Mouse (Mus musculus): ENCODE data around the gene Nploc4. TPM values are rescaled to one million over a fixed set of nuclear protein-coding genes. Genes with fewer than 3 reads are reported as not detected.

The Nploc4 gene
- polyA plus RNA-seq, 1 experiment from 2014 or later: 44.7 TPM

- H3K27me3 ChIP-seq (ENCODE audit: control insufficient read depth, insufficient read depth, low read length): no peaks in the 10 kb centered on the region
- peaks cover 12% of the 10 kb centered on the region for H3K36me3 ChIP-seq (ENCODE audit: control insufficient read depth, insufficient read depth, low read length)
- DNase-seq (ENCODE audit: low spot score, missing footprints): no peak
- no peak overlapping the region for H3K4me2 ChIP-seq
- H3K9ac ChIP-seq (ENCODE audit: low read length): no peak overlapping the region
- 90% methylated on average over 5 of the region's 5 CpGs for whole genome bisulfite sequencing
- peaks cover 15% of the 10 kb centered on the region for H3K4me1 ChIP-seq (ENCODE audit: control insufficient read depth, insufficient read depth, low read length)
- no peak overlapping the region for H3K27ac ChIP-seq (ENCODE audit: low read depth, low read length)
- H3K9me3 ChIP-seq (ENCODE audit: control insufficient read depth, low read length): no peaks in the 10 kb centered on the region
- H3K4me3 ChIP-seq (ENCODE audit: low read depth, low read length): no peak overlapping the region
- ATAC-seq (ENCODE audit: low FRiP score): no peak
These were observed 26.9 kb upstream of the Nploc4 start for GRCm38 (mm10) chr11:120464365-120464764.

GRCm38 (mm10) chr11:120463536-120463935 is 26.0 kb upstream of the Nploc4 start:
- WGBS: 94% methylated on average over 2 of the region's 2 CpGs
- Histone ChIP-seq H3K36me3 (ENCODE audit: control insufficient read depth, insufficient read depth, low read length) (peaks cover 12% of the 10 kb centered on the region), H3K4me3 (ENCODE audit: low read depth, low read length) (no peak overlapping the region), H3K9me3 (ENCODE audit: control insufficient read depth, low read length) (no peaks in the 10 kb centered on the region), H3K9ac (ENCODE audit: low read length) (no peak overlapping the region), H3K27ac (ENCODE audit: low read depth, low read length) (no peak overlapping the region), H3K4me2 (no peak overlapping the region), H3K4me1 (ENCODE audit: control insufficient read depth, insufficient read depth, low read length) (peaks cover 18% of the 10 kb centered on the region), H3K27me3 (ENCODE audit: control insufficient read depth, insufficient read depth, low read length) (no peaks in the 10 kb centered on the region)
- DNase-seq (ENCODE audit: low spot score, missing footprints) (no peak), ATAC-seq (ENCODE audit: low FRiP score) (no peak)

GRCm38 (mm10) chr11:120458847-120459597 is 21.5 kb upstream of the Nploc4 start:
- 71% methylated on average over 6 of the region's 6 CpGs for WGBS
- peaks cover 12% of the 10 kb centered on the region for H3K36me3 ChIP-seq (ENCODE audit: control insufficient read depth, insufficient read depth, low read length)

GRCm38 (mm10) chr11:120457772-120458751 is 20.6 kb upstream of the Nploc4 start, which contains the start of the genes Oxld1 and Ccdc137:
Oxld1 (minus strand) TSS chr11:120458068.
Ccdc137 (plus strand) TSS chr11:120458115.
- peaks cover 5% of the 10 kb centered on the region for H3K4me1 ChIP-seq (ENCODE audit: control insufficient read depth, insufficient read depth, low read length)
- peak within 1 kb of the TSS; percentile 89 for H3K4me2 ChIP-seq
- H3K36me3 ChIP-seq (ENCODE audit: control insufficient read depth, insufficient read depth, low read length): peaks cover 12% of the 10 kb centered on the region
- WGBS: 5% methylated on average over 62 of the region's 62 CpGs
- no peaks in the 10 kb centered on the region for H3K9me3 ChIP-seq (ENCODE audit: control insufficient read depth, low read length)
- peak within 1 kb of the TSS; percentile 47; the same call in 1 of the 2 replicates for H3K27ac ChIP-seq (ENCODE audit: low read depth, low read length)
- ATAC-seq (ENCODE audit: low FRiP score) (peak; percentile 92), DNase-seq (ENCODE audit: low spot score, missing footprints) (peak; percentile 96)
- H3K4me3 ChIP-seq (ENCODE audit: low read depth, low read length): peak within 1 kb of the TSS; percentile 82
- H3K9ac ChIP-seq (ENCODE audit: low read length): peak within 1 kb of the TSS; percentile 96
- no peaks in the 10 kb centered on the region for H3K27me3 ChIP-seq (ENCODE audit: control insufficient read depth, insufficient read depth, low read length)

More at GRCm38 (mm10) chr11:120458847-120459597, 21.5 kb upstream of the Nploc4 start:
- Histone ChIP-seq H3K9ac (ENCODE audit: low read length) (peak overlapping the region; percentile 96), H3K27me3 (ENCODE audit: control insufficient read depth, insufficient read depth, low read length) (no peaks in the 10 kb centered on the region), H3K27ac (ENCODE audit: low read depth, low read length) (no peak overlapping the region), H3K4me3 (ENCODE audit: low read depth, low read length) (peak overlapping the region; percentile 82), H3K4me2 (peak overlapping the region; percentile 89), H3K4me1 (ENCODE audit: control insufficient read depth, insufficient read depth, low read length) (peaks cover 5% of the 10 kb centered on the region), H3K9me3 (ENCODE audit: control insufficient read depth, low read length) (no peaks in the 10 kb centered on the region)
- DNase-seq (ENCODE audit: low spot score, missing footprints) (no peak), ATAC-seq (ENCODE audit: low FRiP score) (no peak)

GRCm38 (mm10) chr11:120457370-120457769 is 19.9 kb upstream of the Nploc4 start:
- H3K27ac ChIP-seq (ENCODE audit: low read depth, low read length): peak overlapping the region; percentile 47; the same call in 1 of the 2 replicates
- no peaks in the 10 kb centered on the region for H3K27me3 ChIP-seq (ENCODE audit: control insufficient read depth, insufficient read depth, low read length)
- H3K9me3 ChIP-seq (ENCODE audit: control insufficient read depth, low read length): no peaks in the 10 kb centered on the region
- peaks cover 11% of the 10 kb centered on the region for H3K36me3 ChIP-seq (ENCODE audit: control insufficient read depth, insufficient read depth, low read length)
- 41% methylated on average over 14 of the region's 14 CpGs for WGBS
- peaks cover 5% of the 10 kb centered on the region for H3K4me1 ChIP-seq (ENCODE audit: control insufficient read depth, insufficient read depth, low read length)
- ATAC-seq (ENCODE audit: low FRiP score) (no peak; the same call in 1 of the 2 replicates), DNase-seq (ENCODE audit: low spot score, missing footprints) (no peak)
- peak overlapping the region; percentile 82 for H3K4me3 ChIP-seq (ENCODE audit: low read depth, low read length)
- peak overlapping the region; percentile 96 for H3K9ac ChIP-seq (ENCODE audit: low read length)
- peak overlapping the region; percentile 89 for H3K4me2 ChIP-seq

- no peak for ATAC-seq (ENCODE audit: low FRiP score)
- Histone ChIP-seq H3K9me3 (ENCODE audit: control insufficient read depth, low read length) (no peaks in the 10 kb centered on the region), H3K27me3 (ENCODE audit: control insufficient read depth, insufficient read depth, low read length) (no peaks in the 10 kb centered on the region), H3K9ac (ENCODE audit: low read length) (no peak overlapping the region), H3K4me2 (no peak overlapping the region), H3K27ac (ENCODE audit: low read depth, low read length) (no peak overlapping the region), H3K36me3 (ENCODE audit: control insufficient read depth, insufficient read depth, low read length) (0 out of 2 replicates have a peak, but pooled peaks cover 4% of the 10 kb centered on the region), H3K4me3 (ENCODE audit: low read depth, low read length) (no peak overlapping the region), H3K4me1 (ENCODE audit: control insufficient read depth, insufficient read depth, low read length) (peaks cover 5% of the 10 kb centered on the region)
- DNase-seq (ENCODE audit: low spot score, missing footprints): no peak
- WGBS: 94% methylated on average over 7 of the region's 7 CpGs
These were observed 17.9 kb upstream of the Nploc4 start for GRCm38 (mm10) chr11:120455413-120455812.

GRCm38 (mm10) chr11:120454965-120455364 is 17.5 kb upstream of the Nploc4 start:
- no peak for ATAC-seq (ENCODE audit: low FRiP score)
- Histone ChIP-seq H3K27ac (ENCODE audit: low read depth, low read length) (no peak overlapping the region), H3K4me2 (no peak overlapping the region), H3K9me3 (ENCODE audit: control insufficient read depth, low read length) (no peaks in the 10 kb centered on the region), H3K4me1 (ENCODE audit: control insufficient read depth, insufficient read depth, low read length) (peaks cover 5% of the 10 kb centered on the region), H3K4me3 (ENCODE audit: low read depth, low read length) (no peak overlapping the region), H3K9ac (ENCODE audit: low read length) (no peak overlapping the region), H3K36me3 (ENCODE audit: control insufficient read depth, insufficient read depth, low read length) (0 out of 2 replicates have a peak, but pooled peaks cover 4% of the 10 kb centered on the region), H3K27me3 (ENCODE audit: control insufficient read depth, insufficient read depth, low read length) (no peaks in the 10 kb centered on the region)
- no peak for DNase-seq (ENCODE audit: low spot score, missing footprints)
- 89% methylated on average over 4 of the region's 4 CpGs for WGBS

- H3K27me3 ChIP-seq (ENCODE audit: control insufficient read depth, insufficient read depth, low read length): no peaks in the 10 kb centered on the region
- H3K9ac ChIP-seq (ENCODE audit: low read length): no peak within 1 kb of the TSS; the same call in 1 of the 2 replicates
- no peaks in the 10 kb centered on the region for H3K36me3 ChIP-seq (ENCODE audit: control insufficient read depth, insufficient read depth, low read length)
- H3K27ac ChIP-seq (ENCODE audit: low read depth, low read length): no peak within 1 kb of the TSS
- no peak within 1 kb of the TSS for H3K4me3 ChIP-seq (ENCODE audit: low read depth, low read length)
- no peaks in the 10 kb centered on the region for H3K4me1 ChIP-seq (ENCODE audit: control insufficient read depth, insufficient read depth, low read length)
- 88% methylated on average over 4 of the region's 4 CpGs for WGBS
- ATAC-seq (ENCODE audit: low FRiP score) (no peak), DNase-seq (ENCODE audit: low spot score, missing footprints) (no peak)
- no peak within 1 kb of the TSS for H3K4me2 ChIP-seq
- H3K9me3 ChIP-seq (ENCODE audit: control insufficient read depth, low read length): no peaks in the 10 kb centered on the region
These were observed 15.8 kb upstream of the Nploc4 start, which contains the start of gene Pde6g for GRCm38 (mm10) chr11:120453306-120453705. Pde6g (minus strand) TSS chr11:120453500.

Data from midbrain, embryonic 11.5 days (tissue).